Mouse (Mus musculus): Measurements from ENCODE around the gene 4921511C20Rik. TPM values are rescaled to one million over a fixed set of nuclear protein-coding genes. Genes with fewer than 3 reads are reported as not detected.

4921511C20Rik gene
- not detected in 2 replicates for polyA plus RNA-seq (2012; ENCODE audit: insufficient read depth, insufficient read length, low replicate concordance, missing spikeins)

DNA sequence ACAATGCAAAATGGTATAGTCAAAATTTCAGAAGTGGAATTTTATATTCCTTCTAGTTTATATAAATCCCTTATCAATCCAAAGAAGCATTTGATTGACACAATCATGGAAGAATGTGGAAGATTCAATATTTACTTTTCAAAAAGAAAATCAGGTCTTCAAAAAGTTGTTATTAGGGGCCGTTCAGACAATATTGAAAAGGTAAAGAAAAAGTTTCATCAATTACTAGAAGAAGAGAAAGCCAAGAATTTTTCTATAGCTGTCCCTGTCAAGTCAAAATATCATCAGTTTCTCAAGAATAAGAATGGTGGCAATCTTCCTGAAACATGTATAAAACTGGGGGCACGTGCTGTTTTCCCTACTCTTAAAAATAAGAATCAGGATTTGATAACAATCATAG is at the start of gene 4921511C20Rik:
4921511C20Rik (plus strand) TSS at position 301 of the 400 bp plus-strand sequence.
- WGBS: 81% methylated on average over 2 of the region's 2 CpGs
- TF ChIP-seq POLR2A (IDR thresholded peaks at IDR 0.05; ENCODE audit: insufficient read depth, low read depth, low read length) (no peak), CTCF (IDR thresholded peaks at IDR 0.05; ENCODE audit: insufficient read depth, low read depth, low read length) (no peak)
- Histone ChIP-seq H3K4me1 (ENCODE audit: control insufficient read depth, insufficient read depth, low read length) (no peaks in the 10 kb centered on the region), H3K27ac (ENCODE audit: insufficient read depth, low read depth, low read length) (no peak within 1 kb of the TSS), H3K4me3 (ENCODE audit: insufficient read depth, low read depth, low read length) (no peak within 1 kb of the TSS)
